10 mouse cellular contexts compared by ENCODE assay signal in genomic region chr3:146072780-146073179, GRCm38 (mm10). TPM values are rescaled to one million over a fixed set of nuclear protein-coding genes. Genes with fewer than 3 reads are reported as not detected.
DNase-seq lines count a peak whose midpoint lies in the region; ATAC-seq lines count a peak whose summit lies in the region.
"Had no signal": no experiment of that assay in that cellular context is flagged by ENCODE, and none has a peak within 500 bp of the region (broad histone marks: within the 10 kb centered on the region; RNA-seq: fewer than 3 reads in every experiment).

No protein-coding gene starts in this region.

- H3K36me3 ChIP-seq in hindbrain, embryonic 11.5 days (ENCODE audit: control insufficient read depth, insufficient read depth, low read length) = no peaks in the 10 kb centered on the region
- no peaks in the 10 kb centered on the region for H3K36me3 ChIP-seq in hindbrain, embryonic 12.5 days
- H3K36me3 ChIP-seq: heart, embryonic 13.5 days; liver, embryonic 13.5 days had no signal

- no peaks in the 10 kb centered on the region for H3K9me3 ChIP-seq in hindbrain, embryonic 11.5 days (ENCODE audit: control insufficient read depth, low read length)
- H3K9me3 ChIP-seq in hindbrain, embryonic 12.5 days (replicated peaks) = no peaks in the 10 kb centered on the region
- H3K9me3 ChIP-seq: heart, embryonic 13.5 days; liver, embryonic 13.5 days had no signal

- H3K4me3 ChIP-seq in hindbrain, embryonic 11.5 days (ENCODE audit: low read depth, low read length) = no peak overlapping the region
- H3K4me3 ChIP-seq in hindbrain, embryonic 12.5 days = no peak overlapping the region
- H3K4me3 ChIP-seq: heart, embryonic 13.5 days; liver, embryonic 13.5 days had no signal

- no peak for ATAC-seq in hindbrain, embryonic 11.5 days (ENCODE audit: low FRiP score)
- no peak for ATAC-seq in hindbrain, embryonic 12.5 days (ENCODE audit: low FRiP score)

- H3K27ac ChIP-seq in hindbrain, embryonic 11.5 days (ENCODE audit: low read depth, low read length) = no peak overlapping the region
- H3K27ac ChIP-seq in hindbrain, embryonic 12.5 days = no peak overlapping the region
- H3K27ac ChIP-seq: heart, embryonic 13.5 days; liver, embryonic 13.5 days had no signal

- no peaks in the 10 kb centered on the region for H3K4me1 ChIP-seq in hindbrain, embryonic 11.5 days (replicated peaks; ENCODE audit: control insufficient read depth, insufficient read depth, low read length)
- H3K4me1 ChIP-seq in hindbrain, embryonic 12.5 days = no peaks in the 10 kb centered on the region
- H3K4me1 ChIP-seq: heart, embryonic 13.5 days; liver, embryonic 13.5 days had no signal

- no peaks in the 10 kb centered on the region for H3K27me3 ChIP-seq in hindbrain, embryonic 11.5 days (ENCODE audit: control insufficient read depth, insufficient read depth, low read length)
- no peaks in the 10 kb centered on the region for H3K27me3 ChIP-seq in hindbrain, embryonic 12.5 days
- H3K27me3 ChIP-seq: heart, embryonic 13.5 days; liver, embryonic 13.5 days had no signal

- WGBS in hindbrain, embryonic 11.5 days = 71% methylated on average over 7 of the region's 7 CpGs
- WGBS in hindbrain, embryonic 12.5 days = 75% methylated on average over 7 of the region's 7 CpGs

- H3K9ac ChIP-seq in hindbrain, embryonic 11.5 days (ENCODE audit: low read depth, low read length) = no peak overlapping the region
- H3K9ac ChIP-seq in hindbrain, embryonic 12.5 days = no peak overlapping the region
- H3K9ac ChIP-seq: heart, embryonic 13.5 days; liver, embryonic 13.5 days had no signal

- DNase-seq in hindbrain, embryonic 11.5 days (ENCODE audit: low spot score) = peak; percentile 59
- DNase-seq in testis, postnatal 10 days (ENCODE audit: low spot score) = peak; percentile 36
- no peak for DNase-seq in testis, postnatal 14 days (ENCODE audit: low spot score)
- peak; percentile 63 for DNase-seq in embryo, embryonic 11 days
- DNase-seq in retina, postnatal 1 day = peak; percentile 60
- no peak for DNase-seq in layer of hippocampus, postnatal 25 days (ENCODE audit: extremely low spot score in 1 of 2, low spot score in 1 of 2)
- DNase-seq in frontal cortex, postnatal 25 days (ENCODE audit: low spot score in 2 of 2) = no peak
- DNase-seq: liver, embryonic 13.5 days had no signal

- no peak overlapping the region for H3K4me2 ChIP-seq in hindbrain, embryonic 11.5 days (replicated peaks; ENCODE audit: low read depth, low read length)
- no peak overlapping the region for H3K4me2 ChIP-seq in hindbrain, embryonic 12.5 days (replicated peaks)
- H3K4me2 ChIP-seq: heart, embryonic 13.5 days; liver, embryonic 13.5 days had no signal

RNA-seq across cellular contexts. Expression of gene Wdr63, which starts 35.1 kb away (rescaled TPM):
- polyA plus RNA-seq in hindbrain, embryonic 11.5 days (2014; fragmentation: Nextera tagmentation; extraction: Ambion mirVana) = 1.0 and 1.8 TPM in 2 replicates
- polyA plus RNA-seq in hindbrain, embryonic 12.5 days (2016; fragmentation: Nextera tagmentation; extraction: Ambion mirVana) = 1.8 TPM in 2 replicates
- under 1 TPM; 0.54 TPM for total RNA-seq in layer of hippocampus, postnatal 25 days (2021)
- polyA plus RNA-seq: heart, embryonic 13.5 days had no signal

RNA-seq across cellular contexts. Expression of gene Mcoln3, which starts 44.5 kb away (rescaled TPM):
- 3.8 and 7.5 TPM in 2 replicates for polyA plus RNA-seq in hindbrain, embryonic 11.5 days (2014; fragmentation: Nextera tagmentation; extraction: Ambion mirVana)
- polyA plus RNA-seq in hindbrain, embryonic 12.5 days (2016; fragmentation: Nextera tagmentation; extraction: Ambion mirVana) = 2.3 and 4.4 TPM in 2 replicates
- not detected for total RNA-seq in layer of hippocampus, postnatal 25 days (2021)

Comparison
In these comparisons a context has a peak if more than half of its experiments do, and no peak if none do; other contexts are left out.
1. DNase-seq: peak in hindbrain, embryonic 11.5 days (single experiment), testis, postnatal 10 days (single experiment), embryo, embryonic 11 days (single experiment) and retina, postnatal 1 day (single experiment); none in testis, postnatal 14 days (single experiment), layer of hippocampus, postnatal 25 days (0 of 2) and frontal cortex, postnatal 25 days (0 of 2).